Mouse (Mus musculus) adrenal gland, postnatal 10 days (tissue): Measurements from ENCODE around the gene Trdmt1. TPM values are rescaled to one million over a fixed set of nuclear protein-coding genes. Genes with fewer than 3 reads are reported as not detected.

ENCODE experiments used
- DNase-seq: peaks from one replicate; pipeline ENCODE4 v3.0.0; 2021; ENCODE audit warnings: mixed read lengths
- total RNA-seq, 2 experiments: library from RNA; stranded (reverse); gene quantifications; 2 replicates each; pipeline ENCODE4 v1.2.3; 2021

Gene Trdmt1
- total RNA-seq, 2 experiments from 2014 or later: 5.7 to 9.6 TPM

DNA sequence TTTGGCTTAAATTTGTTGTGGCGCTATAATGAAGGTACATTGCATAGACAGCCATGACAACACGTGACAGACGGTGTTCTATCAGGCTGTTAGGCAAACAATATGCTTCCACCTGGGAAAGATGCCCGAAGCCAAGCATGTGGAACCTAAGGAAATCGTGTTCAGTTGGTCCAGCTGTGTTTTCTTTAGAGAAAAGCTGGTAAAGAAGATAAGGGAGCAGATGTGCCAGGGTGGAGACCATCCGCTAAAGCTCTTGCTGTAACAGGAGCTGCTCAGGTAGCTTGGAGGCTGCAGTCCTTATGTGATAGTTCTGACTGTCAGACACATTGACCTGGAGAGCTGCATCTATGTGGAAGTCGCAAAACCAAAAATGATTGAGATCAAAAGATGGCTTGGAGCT lies 45.3 kb downstream of the Trdmt1 start:
- DNase-seq: no peak

- no peak for DNase-seq
Measured at GRCm38 (mm10) chr2:13496087-13496486, 48.4 kb downstream of the Trdmt1 start.

GRCm38 (mm10) chr2:13492927-13493326 lies 51.5 kb downstream of the Trdmt1 start:
- DNase-seq: no peak

DNA sequence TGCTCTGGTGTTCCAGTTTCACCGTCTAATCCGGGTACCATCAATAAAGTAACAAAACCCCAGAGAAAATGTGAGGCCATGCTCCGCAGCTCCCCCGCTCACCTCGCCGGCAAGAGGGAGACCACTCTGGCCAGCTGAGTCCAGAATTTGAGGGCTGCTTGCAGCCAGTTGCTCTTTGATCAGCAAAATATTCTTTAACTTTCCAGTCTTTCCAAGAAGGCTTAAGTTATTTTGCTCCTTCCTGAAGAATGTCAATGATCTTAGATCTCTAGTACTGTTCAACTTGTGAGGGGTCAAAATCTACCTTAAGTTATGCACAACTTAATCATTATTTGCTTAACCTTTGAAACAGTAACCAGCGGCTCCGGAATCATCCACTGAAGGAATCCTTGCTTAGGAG lies 52.7 kb downstream of the Trdmt1 start, which contains the start of gene Cubn:
Gene Cubn, minus strand, starts transcription at position 80 of the 400 bp plus-strand sequence.
- no peak for DNase-seq

- DNase-seq: no peak
Measured at GRCm38 (mm10) chr2:13490480-13490879, 54.0 kb downstream of the Trdmt1 start.

GRCm38 (mm10) chr2:13486470-13486869 lies 58.0 kb downstream of the Trdmt1 start:
- DNase-seq: no peak

DNA sequence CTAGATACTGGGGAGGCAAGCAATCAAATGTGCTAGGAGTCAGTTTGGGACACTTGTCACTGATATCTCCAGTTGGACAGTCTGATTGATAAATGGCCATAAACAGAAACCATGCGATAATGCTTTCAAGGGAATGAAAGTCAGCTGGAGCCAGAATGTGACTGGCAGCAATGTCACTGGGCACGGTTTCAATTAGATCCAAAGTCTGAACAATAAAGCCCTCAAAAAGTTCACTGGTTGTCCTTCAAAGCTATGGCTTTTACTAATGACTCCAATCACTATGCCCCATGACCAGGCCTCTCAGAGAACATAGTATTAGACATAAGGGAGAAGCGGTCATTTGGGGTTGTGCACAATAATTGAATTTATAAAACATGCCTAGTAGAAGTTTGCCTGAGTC lies 59.9 kb downstream of the Trdmt1 start:
- peak; percentile 43 for DNase-seq

DNA sequence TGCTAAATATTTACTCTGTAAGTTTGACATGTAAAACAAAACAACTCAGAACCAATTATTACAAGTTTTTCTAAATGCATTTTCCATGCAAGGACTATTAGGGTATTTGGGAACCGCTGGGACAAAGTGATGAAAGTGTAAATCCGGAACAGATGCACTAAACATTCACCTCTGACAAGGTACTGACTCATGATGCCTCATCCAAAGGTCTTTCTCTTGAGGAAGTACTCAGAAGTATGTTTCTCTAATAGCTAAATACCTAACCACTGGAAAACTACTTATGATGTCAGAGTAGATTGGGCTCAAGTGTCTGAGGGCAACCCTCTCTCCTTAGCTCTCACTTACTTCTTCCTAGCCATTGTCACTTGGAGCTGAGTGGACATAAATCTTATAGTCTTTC lies 63.7 kb downstream of the Trdmt1 start:
- DNase-seq: no peak

- DNase-seq: no peak
Measured at GRCm38 (mm10) chr2:13479165-13479564, 65.3 kb downstream of the Trdmt1 start.

GRCm38 (mm10) chr2:13470108-13470507 lies 74.4 kb downstream of the Trdmt1 start:
- DNase-seq: no peak

DNA sequence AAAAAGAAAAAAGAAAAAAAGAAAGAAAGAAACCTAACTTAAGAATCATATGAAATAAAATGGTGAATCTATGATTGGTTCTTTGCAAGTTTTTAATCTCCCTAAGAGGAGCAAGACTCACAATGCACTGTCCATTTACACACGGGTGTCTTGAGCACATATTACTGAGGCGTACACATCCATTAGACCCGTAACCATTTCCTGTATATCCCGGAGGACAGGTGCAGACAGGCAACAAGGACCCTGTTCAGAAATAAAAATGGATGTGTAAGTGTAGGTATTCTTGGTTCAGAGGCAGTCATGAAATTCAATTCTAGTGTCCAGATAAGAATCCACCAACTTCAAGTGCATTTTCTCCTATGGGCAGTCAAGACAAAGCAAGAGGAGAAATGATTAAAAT lies 74.8 kb downstream of the Trdmt1 start:
- DNase-seq: no peak

GRCm38 (mm10) chr2:13466685-13467084 lies 77.8 kb downstream of the Trdmt1 start:
- no peak for DNase-seq

Other genes starting within 250 kb of the Trdmt1 start
- under 1 TPM; 0.48 to 0.58 TPM for gene Cubn, start 52.9 kb downstream of the Trdmt1 start, total RNA-seq
- gene Vim, start 29.3 kb upstream of the Trdmt1 start, total RNA-seq: 100 to 1,000 TPM; 595 to 607 TPM
- gene St8sia6, start 249.4 kb upstream of the Trdmt1 start, total RNA-seq: 1 to 10 TPM; 1.6 to 1.8 TPM